Mouse (Mus musculus): ENCODE data around the gene Dnaic1. TPM values are rescaled to one million over a fixed set of nuclear protein-coding genes. Genes with fewer than 3 reads are reported as not detected.

The Dnaic1 gene
- polyA plus RNA-seq, 1 experiment from 2014 or later, result 1.8 TPM

GRCm38 (mm10) chr4:41658566-41659384, 89.2 kb downstream of the Dnaic1 start:
- no peak overlapping the region for H3K27ac ChIP-seq (replicated peaks in 1 of 2; ENCODE audit: control insufficient read depth in 1 of 2, insufficient read depth in 1 of 2, low read depth in 2 of 2, low read length in 2 of 2)
- 20% methylated on average over 20 of the region's 25 CpGs for WGBS
- ATAC-seq (ENCODE audit: insufficient number of reproducible peaks, insufficient read depth, low FRiP score, low read depth), result no peak
- no peaks in the 10 kb centered on the region for H3K36me3 ChIP-seq (ENCODE audit: control insufficient read depth, insufficient read depth, low read length)
- H3K4me2 ChIP-seq (ENCODE audit: low read length), result peak overlapping the region; percentile 21; the same call in 1 of the 2 replicates
- H3K9ac ChIP-seq (ENCODE audit: low read length), result no peak overlapping the region
- H3K9me3 ChIP-seq (ENCODE audit: control insufficient read depth, low read length), result no peaks in the 10 kb centered on the region
- peaks cover 11 to 24% of the 10 kb centered on the region in 2 experiments for H3K4me1 ChIP-seq (ENCODE audit: control insufficient read depth in 2 of 2, insufficient read depth in 2 of 2, low read length in 2 of 2)
- peaks cover 12% of the 10 kb centered on the region; the same call in 1 of the 2 replicates for H3K27me3 ChIP-seq (ENCODE audit: control insufficient read depth, insufficient read depth, low read length)
- H3K4me3 ChIP-seq (ENCODE audit: control insufficient read depth in 1 of 2, insufficient read depth in 1 of 2, low read depth in 1 of 2, low read length in 2 of 2), result no peak overlapping the region

- H3K27me3 ChIP-seq (ENCODE audit: control insufficient read depth, insufficient read depth, low read length), result peaks cover 12% of the 10 kb centered on the region; the same call in 1 of the 2 replicates
- ATAC-seq (ENCODE audit: insufficient number of reproducible peaks, insufficient read depth, low FRiP score, low read depth), result no peak
Measured at GRCm38 (mm10) chr4:41659556-41659955, 90.0 kb downstream of the Dnaic1 start.

GRCm38 (mm10) chr4:41660851-41661430, 91.4 kb downstream of the Dnaic1 start:
- H3K27ac ChIP-seq (replicated peaks in 1 of 2; ENCODE audit: control insufficient read depth in 1 of 2, insufficient read depth in 1 of 2, low read depth in 2 of 2, low read length in 2 of 2), result no peak overlapping the region
- H3K9ac ChIP-seq (ENCODE audit: low read length), result no peak overlapping the region
- WGBS, result 33% methylated on average over 11 of the region's 11 CpGs
- H3K4me2 ChIP-seq (ENCODE audit: low read length), result no peak overlapping the region
- no peaks in the 10 kb centered on the region for H3K36me3 ChIP-seq (ENCODE audit: control insufficient read depth, insufficient read depth, low read length)
- peaks cover 12% of the 10 kb centered on the region; the same call in 1 of the 2 replicates for H3K27me3 ChIP-seq (ENCODE audit: control insufficient read depth, insufficient read depth, low read length)
- H3K4me3 ChIP-seq (ENCODE audit: control insufficient read depth in 1 of 2, insufficient read depth in 1 of 2, low read depth in 1 of 2, low read length in 2 of 2), result no peak overlapping the region
- peaks cover 23 to 36% of the 10 kb centered on the region in 2 experiments for H3K4me1 ChIP-seq (ENCODE audit: control insufficient read depth in 2 of 2, insufficient read depth in 2 of 2, low read length in 2 of 2)
- ATAC-seq (ENCODE audit: insufficient number of reproducible peaks, insufficient read depth, low FRiP score, low read depth), result no peak; the same call in 1 of the 2 replicates
- no peaks in the 10 kb centered on the region for H3K9me3 ChIP-seq (ENCODE audit: control insufficient read depth, low read length)

More at GRCm38 (mm10) chr4:41659556-41659955, 90.0 kb downstream of the Dnaic1 start:
- H3K9me3 ChIP-seq (ENCODE audit: control insufficient read depth, low read length), result no peaks in the 10 kb centered on the region
- WGBS, result 54% methylated on average over 13 of the region's 13 CpGs
- H3K36me3 ChIP-seq (ENCODE audit: control insufficient read depth, insufficient read depth, low read length), result no peaks in the 10 kb centered on the region
- no peak overlapping the region for H3K4me3 ChIP-seq (ENCODE audit: control insufficient read depth in 1 of 2, insufficient read depth in 1 of 2, low read depth in 1 of 2, low read length in 2 of 2)
- no peak overlapping the region for H3K4me2 ChIP-seq (ENCODE audit: low read length)
- H3K27ac ChIP-seq (replicated peaks in 1 of 2; ENCODE audit: control insufficient read depth in 1 of 2, insufficient read depth in 1 of 2, low read depth in 2 of 2, low read length in 2 of 2), result no peak overlapping the region
- H3K4me1 ChIP-seq (ENCODE audit: control insufficient read depth in 2 of 2, insufficient read depth in 2 of 2, low read length in 2 of 2), result peaks cover 12 to 27% of the 10 kb centered on the region in 2 experiments
- H3K9ac ChIP-seq (ENCODE audit: low read length), result no peak overlapping the region

- WGBS, result 74% methylated on average over 11 of the region's 11 CpGs
- Histone ChIP-seq H3K4me2 (ENCODE audit: low read length) (no peak overlapping the region), H3K9me3 (ENCODE audit: control insufficient read depth, low read length) (no peaks in the 10 kb centered on the region), H3K4me1 (ENCODE audit: control insufficient read depth in 2 of 2, insufficient read depth in 2 of 2, low read length in 2 of 2) (peaks cover 23 to 36% of the 10 kb centered on the region in 2 experiments), H3K4me3 (ENCODE audit: control insufficient read depth in 1 of 2, insufficient read depth in 1 of 2, low read depth in 1 of 2, low read length in 2 of 2) (no peak overlapping the region), H3K27me3 (ENCODE audit: control insufficient read depth, insufficient read depth, low read length) (peaks cover 8% of the 10 kb centered on the region; the same call in 1 of the 2 replicates), H3K36me3 (ENCODE audit: control insufficient read depth, insufficient read depth, low read length) (no peaks in the 10 kb centered on the region), H3K9ac (ENCODE audit: low read length) (no peak overlapping the region), H3K27ac (replicated peaks in 1 of 2; ENCODE audit: control insufficient read depth in 1 of 2, insufficient read depth in 1 of 2, low read depth in 2 of 2, low read length in 2 of 2) (no peak overlapping the region)
- no peak for ATAC-seq (ENCODE audit: insufficient number of reproducible peaks, insufficient read depth, low FRiP score, low read depth)
Measured at GRCm38 (mm10) chr4:41662723-41663122, 93.1 kb downstream of the Dnaic1 start.

GRCm38 (mm10) chr4:41663614-41664013, 94.0 kb downstream of the Dnaic1 start:
- Histone ChIP-seq H3K36me3 (ENCODE audit: control insufficient read depth, insufficient read depth, low read length) (no peaks in the 10 kb centered on the region), H3K4me1 (ENCODE audit: control insufficient read depth in 2 of 2, insufficient read depth in 2 of 2, low read length in 2 of 2) (peaks cover 20 to 31% of the 10 kb centered on the region in 2 experiments), H3K4me2 (ENCODE audit: low read length) (no peak overlapping the region), H3K4me3 (ENCODE audit: control insufficient read depth in 1 of 2, insufficient read depth in 1 of 2, low read depth in 1 of 2, low read length in 2 of 2) (no peak overlapping the region), H3K9me3 (ENCODE audit: control insufficient read depth, low read length) (no peaks in the 10 kb centered on the region), H3K9ac (ENCODE audit: low read length) (no peak overlapping the region), H3K27ac (replicated peaks in 1 of 2; ENCODE audit: control insufficient read depth in 1 of 2, insufficient read depth in 1 of 2, low read depth in 2 of 2, low read length in 2 of 2) (no peak overlapping the region), H3K27me3 (ENCODE audit: control insufficient read depth, insufficient read depth, low read length) (0 out of 2 replicates have a peak, but pooled peaks cover 3% of the 10 kb centered on the region)
- 33% methylated on average over 9 of the region's 9 CpGs for WGBS
- no peak for ATAC-seq (ENCODE audit: insufficient number of reproducible peaks, insufficient read depth, low FRiP score, low read depth)

- no peaks in the 10 kb centered on the region for H3K36me3 ChIP-seq (ENCODE audit: control insufficient read depth, insufficient read depth, low read length)
- 0 out of 2 replicates have a peak, but pooled peaks cover 3% of the 10 kb centered on the region for H3K27me3 ChIP-seq (ENCODE audit: control insufficient read depth, insufficient read depth, low read length)
- H3K9ac ChIP-seq (ENCODE audit: low read length), result no peak overlapping the region
- peaks cover 18 to 25% of the 10 kb centered on the region in 2 experiments for H3K4me1 ChIP-seq (ENCODE audit: control insufficient read depth in 2 of 2, insufficient read depth in 2 of 2, low read length in 2 of 2)
- H3K4me3 ChIP-seq (ENCODE audit: control insufficient read depth in 1 of 2, insufficient read depth in 1 of 2, low read depth in 1 of 2, low read length in 2 of 2), result no peak overlapping the region
- no peak for ATAC-seq (ENCODE audit: insufficient number of reproducible peaks, insufficient read depth, low FRiP score, low read depth)
- WGBS, result 47% methylated on average over 7 of the region's 7 CpGs
- no peak overlapping the region for H3K4me2 ChIP-seq (ENCODE audit: low read length)
- no peaks in the 10 kb centered on the region for H3K9me3 ChIP-seq (ENCODE audit: control insufficient read depth, low read length)
- H3K27ac ChIP-seq (replicated peaks in 1 of 2; ENCODE audit: control insufficient read depth in 1 of 2, insufficient read depth in 1 of 2, low read depth in 2 of 2, low read length in 2 of 2), result no peak overlapping the region
Measured at GRCm38 (mm10) chr4:41664533-41664932, 95.0 kb downstream of the Dnaic1 start.

- Histone ChIP-seq H3K4me1 (ENCODE audit: control insufficient read depth in 2 of 2, insufficient read depth in 2 of 2, low read length in 2 of 2) (peaks cover 18 to 25% of the 10 kb centered on the region in 2 experiments), H3K9ac (ENCODE audit: low read length) (0 out of 2 replicates have a peak overlapping the region, but pooled peaks have one; percentile 27), H3K9me3 (ENCODE audit: control insufficient read depth, low read length) (no peaks in the 10 kb centered on the region), H3K4me3 (ENCODE audit: control insufficient read depth in 1 of 2, insufficient read depth in 1 of 2, low read depth in 1 of 2, low read length in 2 of 2) (no peak overlapping the region), H3K27me3 (ENCODE audit: control insufficient read depth, insufficient read depth, low read length) (0 out of 2 replicates have a peak, but pooled peaks cover 3% of the 10 kb centered on the region), H3K36me3 (ENCODE audit: control insufficient read depth, insufficient read depth, low read length) (no peaks in the 10 kb centered on the region), H3K4me2 (ENCODE audit: low read length) (peak overlapping the region; percentile 28; the same call in 1 of the 2 replicates), H3K27ac (replicated peaks in 1 of 2; ENCODE audit: control insufficient read depth in 1 of 2, insufficient read depth in 1 of 2, low read depth in 2 of 2, low read length in 2 of 2) (no peak overlapping the region)
- 7% methylated on average over 4 of the region's 8 CpGs for WGBS
- ATAC-seq (ENCODE audit: insufficient number of reproducible peaks, insufficient read depth, low FRiP score, low read depth), result 0 out of 2 replicates have a peak, but pooled peaks have one; percentile 21
Measured at GRCm38 (mm10) chr4:41665009-41665675, 95.6 kb downstream of the Dnaic1 start.

Data from heart, embryonic 14.5 days (tissue).